Mouse (Mus musculus) T-helper 17 cell (primary cell): ENCODE results near the gene Cab39l.

Experiments
- in situ Hi-C, 2 experiments: fragments of 300-600 bp; cut with MboI, MseI; formaldehyde crosslinking; loops; 1 replicate in 1 of 2; 2 replicates in 1 of 2; pipeline ENCODE4 v1.15.1; 2025; ENCODE audit warnings: high pct_unique_total_duplicates in 2 of 2

The Cab39l gene

DNA sequence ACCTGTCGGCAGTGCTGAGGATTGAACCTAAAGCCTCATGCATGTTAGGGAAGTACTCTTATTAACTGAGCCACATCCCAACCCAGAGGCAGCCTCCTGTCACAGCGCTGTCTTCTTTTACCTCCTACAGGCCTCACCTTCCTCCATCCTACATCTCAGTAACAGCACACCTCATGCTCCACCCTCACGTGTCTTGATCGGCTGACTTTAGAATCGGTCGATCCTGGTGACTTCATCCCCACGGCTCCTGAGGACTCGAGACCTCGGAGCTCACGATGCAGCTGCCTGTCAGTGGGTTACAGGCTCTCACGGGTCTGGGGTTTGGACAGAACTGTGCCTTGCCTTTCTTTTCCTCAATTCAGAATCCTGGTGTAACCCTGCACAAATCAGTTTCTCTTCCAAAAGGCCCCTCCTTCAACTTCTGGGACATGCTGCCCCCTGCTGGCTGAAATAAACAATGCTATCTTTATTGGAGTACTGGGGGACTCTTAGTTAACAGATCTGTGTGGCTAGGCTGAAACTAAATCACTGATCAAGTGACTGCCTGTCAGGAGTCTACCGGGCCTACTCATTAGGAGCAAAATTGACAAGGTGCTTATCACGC lies 115.3 kb downstream of the Cab39l start:
- in situ Hi-C loops, result loop anchor here (5.0 kb wide), 1 partner anchor 224 kb away; no protein-coding TSS in a partner anchor

DNA sequence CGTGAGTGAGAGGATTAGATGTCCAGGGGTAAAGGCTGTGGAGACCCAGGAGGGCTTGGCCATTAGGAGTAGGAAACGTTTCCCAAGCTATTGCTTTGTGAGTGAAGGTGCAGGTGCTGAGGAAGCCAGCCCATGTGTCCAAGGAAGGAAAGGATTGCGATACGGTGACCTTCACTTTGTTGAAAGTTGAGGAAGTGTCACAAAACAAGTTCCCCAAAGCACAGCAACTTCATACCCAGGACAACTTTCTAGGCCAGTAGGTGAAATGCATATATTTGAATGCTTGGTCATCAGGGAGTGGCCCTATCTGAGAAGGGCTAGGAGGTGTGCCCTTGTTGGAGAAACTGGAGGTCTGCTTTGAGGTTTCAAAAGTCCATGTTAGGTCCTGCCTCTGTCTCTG lies 116.3 kb downstream of the Cab39l start:
- in situ Hi-C loops, result loop anchor here (5.0 kb wide), 1 partner anchor 225 kb away; no protein-coding TSS in a partner anchor

DNA sequence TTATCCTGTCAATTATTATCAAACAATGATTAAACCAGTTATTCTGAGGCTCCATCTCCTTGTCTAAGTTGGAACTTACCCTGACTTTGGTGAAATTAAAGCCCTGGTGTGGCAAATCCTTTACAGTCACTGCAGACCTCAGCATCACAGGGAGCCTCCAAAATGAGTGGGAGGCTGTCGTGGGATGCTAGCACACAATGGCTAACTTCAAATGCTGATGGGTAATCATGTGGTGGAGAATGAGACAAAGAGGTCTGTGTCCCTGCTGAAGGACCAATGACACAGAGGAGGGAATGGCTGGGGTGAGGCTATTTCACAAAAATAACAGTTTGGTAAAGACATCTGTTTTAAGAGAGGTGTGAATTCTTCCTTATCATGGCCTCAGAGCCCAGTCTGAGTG lies 117.1 kb downstream of the Cab39l start:
- in situ Hi-C loops, result loop anchor here (5.0 kb wide), 1 partner anchor 226 kb away; no protein-coding TSS in a partner anchor

DNA sequence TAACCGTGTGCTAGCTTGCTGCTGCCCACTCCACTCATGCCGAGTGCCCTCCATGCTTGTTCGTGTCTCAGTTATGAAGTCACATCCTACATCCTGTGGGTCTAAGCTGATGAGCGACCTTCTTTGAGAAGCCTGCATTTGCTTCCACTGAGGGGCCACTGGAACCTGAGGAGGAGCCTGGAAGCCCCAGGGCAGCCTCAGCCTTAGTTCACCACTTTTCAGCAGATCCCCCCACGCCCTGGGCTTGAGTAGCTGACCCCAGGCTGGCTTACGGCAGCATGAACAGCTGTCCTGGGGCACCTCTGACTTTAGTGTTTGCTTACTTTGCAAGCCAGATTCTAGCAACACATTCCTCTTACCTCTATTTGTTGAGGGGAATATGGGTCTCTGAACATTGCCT lies 126.0 kb downstream of the Cab39l start:
- in situ Hi-C loops, result no loop called here

DNA sequence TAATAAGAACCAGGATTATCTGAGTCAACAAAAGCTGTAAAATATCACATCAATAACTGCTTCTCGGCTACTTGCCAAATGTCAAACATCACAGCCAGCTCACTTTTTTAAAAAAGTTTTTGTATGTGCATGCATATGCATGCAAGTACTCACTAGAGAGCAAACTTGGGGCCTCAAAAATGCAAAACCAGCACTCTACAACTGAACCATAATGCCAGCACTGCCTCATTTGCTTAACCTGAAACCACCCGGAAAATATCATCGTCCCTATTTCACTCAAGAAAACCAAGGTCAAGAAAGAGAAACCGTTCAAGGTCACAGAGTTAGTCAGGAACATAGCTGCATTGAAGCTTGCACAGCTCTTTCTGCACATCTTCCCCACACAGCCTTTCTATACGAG lies 135.6 kb downstream of the Cab39l start:
- in situ Hi-C loops, result no loop called here

DNA sequence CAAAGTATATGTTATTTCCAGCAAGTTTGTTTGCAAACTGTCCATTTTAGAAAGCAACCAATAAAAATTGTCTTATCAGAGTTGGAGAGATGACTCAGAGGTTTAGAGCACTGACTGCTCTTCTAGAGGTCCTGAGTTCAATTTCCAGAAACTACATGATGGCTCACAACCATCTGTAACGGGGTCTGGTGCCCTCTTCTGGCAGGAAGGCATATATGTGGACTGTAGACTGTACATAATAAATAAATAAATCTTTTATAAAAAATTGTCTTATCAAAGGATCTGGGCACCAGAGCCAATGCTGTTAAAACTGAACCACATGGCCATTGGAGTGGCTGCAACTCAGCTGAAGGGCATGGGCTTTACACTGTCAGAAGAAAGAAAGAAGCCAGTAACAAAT lies 149.8 kb downstream of the Cab39l start:
- in situ Hi-C loops, result no loop called here

DNA sequence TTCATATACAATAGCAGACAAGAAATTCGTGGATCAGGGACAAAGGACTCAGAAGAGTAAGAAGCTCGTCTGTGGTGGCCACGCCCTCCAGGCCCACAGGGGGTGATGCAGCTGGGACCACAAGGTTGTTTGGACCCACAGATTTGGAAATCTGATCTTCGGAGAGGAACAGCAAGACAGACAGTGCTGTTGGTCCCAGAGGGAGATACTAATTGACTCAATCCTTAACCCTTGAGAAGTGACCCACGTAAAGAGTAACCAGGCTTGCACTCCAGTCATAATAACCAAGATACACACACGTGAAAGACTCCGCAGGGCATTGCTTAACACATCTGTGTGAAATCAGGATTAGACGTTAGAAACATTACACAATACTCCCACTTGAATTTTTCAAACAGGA lies 151.1 kb downstream of the Cab39l start:
- in situ Hi-C loops, result no loop called here

DNA sequence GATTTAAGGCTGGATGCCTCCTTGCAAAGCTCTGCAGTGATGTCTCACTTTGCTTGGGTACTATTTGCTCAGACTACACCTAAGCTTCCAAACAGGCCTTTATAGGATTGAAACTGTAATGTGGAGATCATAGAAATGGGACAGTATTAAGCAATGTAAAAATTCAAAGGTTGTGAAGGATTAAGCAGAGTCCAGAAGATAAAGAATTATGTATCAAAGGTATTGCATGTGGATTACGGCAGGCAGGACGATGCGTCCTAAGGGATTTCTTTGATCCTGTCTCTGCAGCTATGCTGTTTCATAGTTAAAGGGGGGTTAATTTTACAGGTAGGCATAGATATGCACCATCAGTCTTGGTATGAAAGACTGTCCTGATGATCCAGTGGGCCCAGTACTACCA lies 151.8 kb downstream of the Cab39l start:
- in situ Hi-C loops, result no loop called here

DNA sequence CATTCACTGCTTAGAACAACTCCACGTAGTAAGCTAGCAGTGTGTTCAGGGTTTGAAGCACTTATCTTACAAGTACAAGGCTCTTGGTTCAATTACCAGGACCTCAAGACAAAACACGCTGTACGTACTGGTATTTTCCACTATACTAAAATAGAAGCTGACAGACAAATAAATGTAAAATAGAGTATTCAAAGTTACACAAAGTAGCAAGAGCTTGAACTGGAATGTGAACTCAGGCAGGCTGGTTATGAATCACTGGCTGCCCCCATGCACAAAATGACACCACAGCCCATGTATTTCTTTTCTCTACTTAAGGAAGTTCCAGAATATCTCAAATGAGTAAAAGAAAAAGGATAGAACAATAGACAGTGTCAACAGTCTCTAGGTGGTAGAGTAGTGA lies 154.2 kb downstream of the Cab39l start:
- in situ Hi-C loops, result loop anchor here in 1 of 2 experiments (5.0 kb wide), 1 partner anchor 667 kb away; no protein-coding TSS in a partner anchor

DNA sequence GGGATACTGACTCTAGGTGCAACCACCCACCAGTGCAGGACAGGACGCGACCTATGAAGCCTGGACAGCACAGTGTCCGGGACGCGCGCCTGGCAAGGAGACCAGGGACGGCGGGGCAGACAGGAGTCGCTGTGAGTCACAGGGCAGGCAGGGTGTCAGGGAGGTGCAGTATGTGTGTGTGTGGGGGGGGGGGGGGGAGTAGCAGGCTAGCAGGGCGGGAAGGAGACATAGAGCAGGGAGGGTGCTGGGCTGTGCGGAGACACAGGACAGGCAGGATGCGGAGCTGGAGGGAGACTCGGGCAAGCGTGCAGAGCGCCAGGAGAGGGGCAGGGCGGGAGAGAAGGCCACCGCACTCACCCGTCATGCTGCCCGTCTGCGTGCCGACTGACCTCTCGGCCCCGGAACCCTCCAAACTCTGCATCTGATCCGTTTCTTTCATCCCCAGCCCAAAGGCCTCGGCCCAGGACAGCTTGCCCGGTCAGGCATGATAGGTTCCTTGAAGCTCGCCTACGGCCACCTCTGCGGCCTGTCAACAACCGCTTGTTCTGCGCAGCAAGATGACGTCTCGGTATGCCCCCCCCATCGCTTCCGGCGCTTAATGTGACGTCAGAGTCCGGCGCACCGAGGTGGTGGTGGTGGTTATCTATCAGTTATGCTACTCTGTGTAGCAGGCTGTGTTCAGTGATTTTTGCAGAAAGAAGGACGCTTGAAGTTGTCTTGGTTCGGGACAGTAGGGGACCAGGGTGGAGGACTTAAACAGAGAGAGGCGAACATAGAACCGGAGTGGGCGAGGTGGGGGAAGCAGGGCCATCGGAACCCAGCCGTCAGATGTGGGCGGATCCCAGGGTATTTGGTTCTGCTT lies 156.9 kb downstream of the Cab39l start, which contains the start of gene Cdadc1:
TSS of gene Cdadc1 (minus strand) at position 562 of the 862 bp plus-strand sequence.
- in situ Hi-C loops, result loop anchor here in 1 of 2 experiments (5.0 kb wide), 1 partner anchor 665 kb away; no protein-coding TSS in a partner anchor

DNA sequence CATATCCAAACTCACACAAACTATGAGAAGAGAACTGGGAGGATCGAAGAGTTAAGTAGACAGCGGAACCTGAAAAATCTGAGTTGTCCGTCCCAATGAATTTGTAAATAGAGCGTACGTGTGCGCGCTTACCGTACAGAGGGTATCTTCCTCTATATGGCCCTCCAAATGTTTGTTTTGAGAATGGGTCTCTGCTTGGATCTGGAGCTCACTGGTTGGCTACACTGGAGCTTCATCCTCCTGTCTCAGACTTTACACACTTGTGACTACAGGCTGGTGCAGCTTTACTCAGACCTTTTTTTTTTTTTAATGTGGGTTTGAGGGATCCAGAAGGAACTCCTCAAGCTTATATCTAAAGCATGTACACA lies 157.5 kb downstream of the Cab39l start:
- in situ Hi-C loops, result loop anchor here in 1 of 2 experiments (5.0 kb wide), 1 partner anchor 664 kb away; no protein-coding TSS in a partner anchor

DNA sequence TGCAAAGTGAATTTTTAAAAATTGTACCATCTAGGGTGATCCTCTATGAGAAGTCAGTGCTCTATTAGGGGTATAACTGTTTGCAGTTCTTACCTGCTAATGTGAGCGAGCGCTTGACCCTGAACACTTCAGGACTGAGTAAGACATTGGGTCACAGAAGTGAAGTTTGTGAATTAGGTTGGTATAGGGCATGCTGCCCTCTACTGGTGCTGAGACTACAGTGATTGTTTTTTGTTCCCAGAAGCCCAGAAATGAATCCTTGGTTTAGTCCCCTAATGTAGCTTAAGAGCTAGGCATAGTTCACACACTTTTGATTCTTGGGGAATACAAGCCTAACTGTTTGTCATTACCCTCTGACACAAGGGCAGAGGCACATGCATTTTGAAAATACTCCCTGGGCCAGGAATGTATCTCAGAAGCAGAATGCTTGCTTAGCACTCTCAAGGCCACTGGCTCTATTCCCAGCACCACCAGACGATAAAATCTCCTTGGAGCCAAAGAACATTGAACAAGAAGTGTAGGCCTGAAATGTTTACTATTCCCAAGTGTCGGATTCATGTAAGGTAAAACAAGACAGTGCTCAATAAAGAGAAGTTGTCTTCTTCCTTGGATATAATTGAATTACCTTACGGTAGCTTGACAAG lies 163.4 kb downstream of the Cab39l start:
- in situ Hi-C loops, result no loop called here

DNA sequence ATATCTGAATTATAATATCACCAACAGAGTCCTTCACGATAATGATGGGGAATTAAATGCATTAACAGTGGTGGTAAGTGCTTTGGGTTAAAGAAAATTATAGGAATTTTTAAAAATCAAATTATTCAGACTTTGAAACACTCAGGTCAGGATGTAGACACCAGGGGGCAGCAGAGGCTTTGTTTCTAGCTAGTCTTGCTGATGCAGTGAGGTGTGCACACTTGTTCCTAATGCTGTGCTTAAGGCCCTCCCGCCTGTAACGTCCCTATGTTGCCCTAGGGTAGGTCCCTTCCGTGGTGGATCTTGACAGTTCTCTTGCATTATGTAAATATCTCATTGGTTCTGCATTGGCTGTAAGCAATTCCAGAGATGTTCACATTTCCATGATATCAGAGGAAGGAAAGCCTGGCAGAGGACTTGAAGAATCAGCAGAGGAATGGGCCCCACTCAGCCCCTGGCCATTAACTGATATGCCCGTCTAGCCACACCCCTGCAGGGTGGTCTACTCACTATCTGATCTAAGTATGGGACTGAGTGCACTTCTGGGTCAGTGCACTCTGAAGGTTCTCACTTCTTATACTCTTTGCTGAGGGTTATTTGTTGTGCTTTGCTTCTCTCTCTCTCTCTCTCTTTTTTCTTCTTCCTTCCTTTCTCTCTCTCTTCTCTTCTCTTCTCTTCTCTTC lies 165.0 kb downstream of the Cab39l start:
- in situ Hi-C loops, result loop anchor here (5.0 kb wide), 2 partner anchors 341 to 411 kb away; no protein-coding TSS in a partner anchor

DNA sequence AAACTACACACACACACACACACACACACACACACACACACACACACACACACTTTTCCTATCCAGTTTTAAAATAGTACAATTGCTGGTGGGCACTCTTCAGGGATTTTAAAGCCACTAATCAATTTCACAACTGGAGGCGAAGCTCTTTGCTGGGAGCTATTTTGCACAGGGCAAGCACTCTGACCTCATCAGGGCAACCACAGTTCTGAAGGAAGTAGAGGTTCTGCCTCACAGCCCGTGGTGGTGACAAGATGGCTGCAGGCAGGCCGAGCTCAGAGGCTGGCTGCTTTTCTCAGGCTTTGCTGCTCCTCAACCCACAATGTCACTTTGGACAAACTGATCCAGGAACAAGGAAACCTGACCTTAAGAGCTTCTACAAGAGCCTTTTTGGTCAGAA lies 166.2 kb downstream of the Cab39l start:
- in situ Hi-C loops, result loop anchor here (5.0 kb wide), 2 partner anchors 340 to 410 kb away; no protein-coding TSS in a partner anchor

DNA sequence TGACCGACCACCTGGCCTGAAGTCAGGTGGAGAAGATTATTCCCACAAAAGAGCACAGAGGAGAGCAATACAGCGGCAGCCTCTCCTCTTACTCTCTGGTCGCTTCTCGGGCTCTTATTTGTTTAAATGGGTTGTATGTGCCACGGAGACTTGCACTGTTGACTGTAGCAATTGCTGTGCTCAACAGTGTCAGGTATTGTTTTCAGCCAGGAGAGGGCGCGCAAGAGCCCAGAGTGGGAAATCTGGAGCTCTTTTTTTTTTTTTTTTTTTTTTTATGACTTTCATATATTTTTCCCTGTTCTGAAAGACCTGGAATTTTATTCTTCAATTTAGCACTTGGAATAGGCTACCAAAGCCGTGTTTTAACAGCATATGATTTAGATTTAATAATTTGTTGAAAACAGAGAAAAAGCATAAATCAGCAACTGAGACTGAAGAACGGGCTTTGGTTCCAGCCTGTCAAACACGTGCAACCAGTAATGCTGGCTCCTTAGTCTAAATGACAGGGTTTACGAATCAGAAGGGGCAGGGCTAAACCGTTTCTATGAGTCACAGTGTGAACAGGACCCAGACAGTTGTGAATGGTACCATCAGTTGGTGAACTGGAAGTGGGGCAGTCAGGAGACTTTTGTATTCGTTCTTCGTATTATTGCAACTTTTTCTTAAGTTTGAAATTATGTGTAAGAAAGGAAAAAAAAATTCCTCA lies 172.3 kb downstream of the Cab39l start:
- in situ Hi-C loops, result loop anchor here in 1 of 2 experiments (5.0 kb wide), 1 partner anchor 99 kb away; no protein-coding TSS in a partner anchor

DNA sequence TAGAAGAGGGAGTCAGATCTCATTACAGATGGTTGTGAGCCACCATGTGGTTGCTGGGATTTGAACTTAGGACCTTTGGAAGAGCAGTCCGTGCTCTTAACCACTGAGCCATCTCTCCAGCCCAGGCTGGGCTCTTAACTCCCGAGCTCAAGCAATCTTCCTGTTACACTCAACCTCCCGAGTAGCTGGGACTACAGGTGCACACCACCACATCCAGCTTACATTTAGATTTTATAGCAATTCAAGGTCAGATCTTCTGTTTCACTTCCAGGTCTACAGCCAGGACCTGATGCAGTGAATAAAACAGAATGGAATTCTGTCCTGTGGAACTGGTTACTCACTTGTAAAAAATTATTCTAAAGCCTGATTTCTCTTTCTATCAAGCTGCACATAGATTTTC lies 173.4 kb downstream of the Cab39l start:
- in situ Hi-C loops, result loop anchor here in 1 of 2 experiments (5.0 kb wide), 1 partner anchor 98 kb away; no protein-coding TSS in a partner anchor

DNA sequence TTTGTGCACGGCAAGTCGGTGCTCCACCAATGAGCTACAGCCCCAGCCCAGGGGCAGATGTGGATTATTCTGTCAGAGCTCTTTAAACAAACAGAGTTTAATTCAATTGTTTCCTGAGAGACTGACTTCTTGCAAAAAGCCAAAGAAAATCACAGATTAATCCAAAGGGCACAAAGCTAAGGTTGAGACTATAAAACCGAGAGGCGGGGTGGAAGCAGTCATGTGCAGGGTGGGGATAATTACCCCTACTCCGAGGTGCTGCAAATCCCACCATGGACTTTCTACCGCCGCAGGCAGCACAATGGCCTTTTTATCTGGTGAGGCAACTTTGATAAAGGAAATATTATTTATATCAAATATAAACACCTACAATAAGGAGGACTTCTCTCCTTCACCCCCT lies 176.0 kb downstream of the Cab39l start:
- in situ Hi-C loops, result no loop called here

DNA sequence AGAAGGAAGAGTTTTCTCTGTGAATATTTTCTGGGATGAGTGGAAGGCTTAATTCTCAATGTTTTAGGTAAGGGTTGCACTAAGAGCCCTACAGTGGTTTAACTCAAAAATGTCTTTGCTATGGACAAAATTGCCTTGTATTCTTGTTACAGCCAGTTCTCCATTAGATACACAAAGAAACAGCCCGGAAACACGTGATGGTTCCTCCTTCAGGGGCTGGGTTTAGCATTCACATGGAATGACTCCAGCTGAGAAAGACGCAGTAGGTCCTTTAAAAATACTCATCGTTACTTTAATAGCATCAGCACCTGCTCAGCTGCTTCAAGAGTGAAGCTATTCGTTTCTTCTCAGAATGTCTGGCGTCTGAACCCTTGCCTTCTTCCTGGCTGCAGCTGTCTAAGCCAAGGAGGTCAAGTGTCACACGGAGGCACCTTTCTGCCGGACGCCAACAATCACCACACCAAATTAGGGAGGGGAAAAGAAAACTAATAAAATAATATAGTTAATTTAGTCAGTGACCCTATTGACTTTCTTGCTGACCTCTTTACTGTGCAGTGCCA lies 183.6 kb downstream of the Cab39l start:
- in situ Hi-C loops, result no loop called here

DNA sequence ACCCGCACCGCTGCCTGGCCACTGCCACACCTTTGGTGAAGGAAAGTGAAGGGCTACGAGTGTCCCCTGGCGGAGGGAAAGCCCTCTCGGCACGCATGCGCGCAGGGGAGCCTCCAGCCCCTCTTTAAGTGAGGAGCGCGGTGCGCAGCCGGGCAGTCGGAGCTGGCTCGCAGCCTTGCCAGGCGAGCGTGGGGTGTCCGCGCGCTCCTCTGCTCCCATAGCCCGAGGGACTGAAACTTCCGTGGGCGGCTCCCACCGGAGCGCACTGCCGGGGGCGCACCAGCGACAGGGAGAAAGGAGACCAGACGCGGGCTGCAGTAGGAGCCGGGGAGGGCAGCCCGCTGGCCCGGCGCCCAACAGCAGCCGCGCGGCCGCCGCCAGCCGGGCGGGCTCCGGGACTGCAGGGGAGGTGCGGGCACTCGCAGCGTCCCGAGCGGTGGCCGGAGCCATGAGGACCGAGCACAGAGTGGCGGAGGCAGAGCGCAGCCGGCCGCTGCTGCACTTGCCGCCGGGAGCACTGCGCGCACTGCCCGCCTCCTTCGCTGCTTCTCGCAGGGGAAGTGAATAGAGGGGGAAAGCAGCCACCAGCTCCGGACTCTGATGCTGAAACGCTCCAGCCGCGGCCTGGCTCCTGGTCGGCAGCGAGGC lies 184.5 kb downstream of the Cab39l start, which contains the start of gene Shisa2:
TSS of gene Shisa2 (plus strand) at position 151 of the 648 bp plus-strand sequence.
- in situ Hi-C loops, result no loop called here
